Comparison of ENCODE assay signal across 8 mouse cellular contexts in genomic region chr3:89195979-89196877, GRCm38 (mm10). TPM values are rescaled to one million over a fixed set of nuclear protein-coding genes. Genes with fewer than 3 reads are reported as not detected.
DNase-seq lines count a peak whose midpoint lies in the region; ATAC-seq and TF ChIP-seq lines count a peak whose summit lies in the region.

No protein-coding gene starts in this region.

- peak overlapping the region; percentile 78 for H3K9ac ChIP-seq in MEL (ENCODE audit: control insufficient read depth, low read depth, low read length, poor library complexity, severe bottlenecking)
- H3K9ac ChIP-seq in forebrain, postnatal 0 days: peak overlapping the region; percentile 43
- H3K9ac ChIP-seq in lung, postnatal 0 days (replicated peaks; ENCODE audit: low read depth): peak overlapping the region; percentile 41

- H3K4me3 ChIP-seq in MEL (ENCODE audit: control insufficient read depth in 1 of 2, insufficient read depth in 1 of 2, low read depth in 2 of 2, low read length in 2 of 2): peak overlapping the region; percentile 75 to 88
- H3K4me3 ChIP-seq in cerebellum, adult 2 months (replicated peaks; ENCODE audit: insufficient read depth, low read depth, low read length): peak overlapping the region; percentile 92
- peak overlapping the region; percentile 37 for H3K4me3 ChIP-seq in forebrain, postnatal 0 days (ENCODE audit: low read depth, low read length)
- H3K4me3 ChIP-seq in lung, postnatal 0 days (ENCODE audit: low read depth, low read length): peak overlapping the region; percentile 47

- H3K27me3 ChIP-seq in MEL (ENCODE audit: control insufficient read depth in 1 of 2, insufficient read depth in 2 of 2, low read length in 2 of 2): no peaks in the 10 kb centered on the region
- no peaks in the 10 kb centered on the region for H3K27me3 ChIP-seq in cerebellum, adult 2 months (ENCODE audit: control insufficient read depth, insufficient read depth, low read length)
- H3K27me3 ChIP-seq in forebrain, postnatal 0 days (ENCODE audit: insufficient read depth, low read length): no peaks in the 10 kb centered on the region
- no peaks in the 10 kb centered on the region for H3K27me3 ChIP-seq in lung, postnatal 0 days (replicated peaks; ENCODE audit: insufficient read depth, low read length)

- TF ChIP-seq RAD21 in MEL (IDR thresholded peaks at IDR 0.05; ENCODE audit: low read depth, low read length): peak; percentile 37

- peak in 2 of 3 experiments; percentile 39 to 57; a peak in 3 of 6 replicates for TF ChIP-seq CTCF in MEL (IDR thresholded peaks at IDR 0.05 in 2 of 3, conservative IDR thresholded peaks at IDR 0.05 in 1 of 3; ENCODE audit: control insufficient read depth in 1 of 3, insufficient read depth in 1 of 3, low read depth in 2 of 3, low read length in 3 of 3, poor library complexity in 1 of 3, severe bottlenecking in 1 of 3)
- TF ChIP-seq CTCF in cerebellum, adult 2 months (IDR thresholded peaks at IDR 0.05; ENCODE audit: borderline replicate concordance, insufficient read depth, low read depth, low read length): peak; percentile 26; the same call in 1 of the 2 replicates
- TF ChIP-seq CTCF in forebrain, postnatal 0 days (IDR thresholded peaks at IDR 0.05; ENCODE audit: low read depth): peak; percentile 61
- peak; percentile 75 for TF ChIP-seq CTCF in lung, postnatal 0 days (IDR thresholded peaks at IDR 0.05)

- DNase-seq in MEL (ENCODE audit: low read depth, low spot score): peak; percentile 99
- DNase-seq in cerebellum, adult 2 months: peak; percentile 80 to 81
- peak; percentile 93 for DNase-seq in forebrain, postnatal 0 days
- peak; percentile 93 for DNase-seq in heart, postnatal 4 days
- peak; percentile 68 for DNase-seq in layer of hippocampus, adult 9-10 months (ENCODE audit: low spot score)
- peak; percentile 97 for DNase-seq in lung, postnatal 0 days (ENCODE audit: low spot score)
- peak; percentile 76 for DNase-seq in ovary, postnatal 14 days (ENCODE audit: low spot score)
- DNase-seq in thymus, postnatal 14 days: peak; percentile 94

- H3K79me2 ChIP-seq in MEL (ENCODE audit: control insufficient read depth, insufficient read depth, low read length, poor library complexity): no peaks in the 10 kb centered on the region; the same call in 1 of the 2 replicates

- H3K36me3 ChIP-seq in MEL (ENCODE audit: control insufficient read depth in 1 of 2, insufficient read depth in 2 of 2, low read length in 2 of 2): peaks cover 0 to 15% of the 10 kb centered on the region in 2 experiments; a peak in 2 of 4 replicates
- no peaks in the 10 kb centered on the region for H3K36me3 ChIP-seq in forebrain, postnatal 0 days (ENCODE audit: insufficient read depth)
- no peaks in the 10 kb centered on the region for H3K36me3 ChIP-seq in lung, postnatal 0 days (ENCODE audit: insufficient read depth, low read length)

- TF ChIP-seq EP300 in MEL (IDR thresholded peaks at IDR 0.05; ENCODE audit: low read depth in 1 of 2, low read length in 2 of 2): peak; percentile 5 to 44; a peak in 3 of 4 replicates
- no peak for TF ChIP-seq EP300 in lung, postnatal 0 days (IDR thresholded peaks at IDR 0.05)

- peak; percentile 96 for ATAC-seq in forebrain, postnatal 0 days
- peak; percentile 98 for ATAC-seq in lung, postnatal 0 days

- TF ChIP-seq POLR2A in MEL (IDR thresholded peaks at IDR 0.05; ENCODE audit: control insufficient read depth in 1 of 2, insufficient read depth in 1 of 2, low read depth in 1 of 2, low read length in 2 of 2, poor library complexity in 1 of 2): peak; percentile 80 to 98
- TF ChIP-seq POLR2A in cerebellum, adult 2 months (IDR thresholded peaks at IDR 0.05; ENCODE audit: borderline replicate concordance, insufficient read depth, low read length): peak; percentile 41; the same call in 1 of the 2 replicates

- H3K4me2 ChIP-seq in forebrain, postnatal 0 days (ENCODE audit: low read depth): peak overlapping the region; percentile 51
- peak overlapping the region; percentile 68 for H3K4me2 ChIP-seq in lung, postnatal 0 days (replicated peaks; ENCODE audit: low read depth, low read length)

- H3K9me3 ChIP-seq in MEL (replicated peaks; ENCODE audit: insufficient read depth, low read length): no peaks in the 10 kb centered on the region
- H3K9me3 ChIP-seq in forebrain, postnatal 0 days (ENCODE audit: low read length): no peaks in the 10 kb centered on the region
- H3K9me3 ChIP-seq in lung, postnatal 0 days (ENCODE audit: low read length): no peaks in the 10 kb centered on the region

- WGBS in cerebellum, adult 2 months: 5% methylated on average over 33 of the region's 33 CpGs
- WGBS in forebrain, postnatal 0 days: 5% methylated on average over 33 of the region's 33 CpGs
- 7% methylated on average over 33 of the region's 33 CpGs for WGBS in lung, postnatal 0 days

- peak overlapping the region; percentile 79 for H3K27ac ChIP-seq in MEL (ENCODE audit: control insufficient read depth, low read depth, low read length)
- H3K27ac ChIP-seq in cerebellum, adult 2 months (ENCODE audit: insufficient read depth, low read length): peak overlapping the region; percentile 32
- H3K27ac ChIP-seq in forebrain, postnatal 0 days (ENCODE audit: low read depth, low read length): peak overlapping the region; percentile 23
- H3K27ac ChIP-seq in lung, postnatal 0 days (ENCODE audit: low read length): peak overlapping the region; percentile 82

- peaks cover 8 to 15% of the 10 kb centered on the region in 2 experiments for H3K4me1 ChIP-seq in MEL (ENCODE audit: control insufficient read depth in 1 of 2, insufficient read depth in 2 of 2, low read length in 2 of 2)
- H3K4me1 ChIP-seq in cerebellum, adult 2 months (ENCODE audit: control insufficient read depth, insufficient read depth, low read length): no peaks in the 10 kb centered on the region
- no peaks in the 10 kb centered on the region for H3K4me1 ChIP-seq in forebrain, postnatal 0 days (ENCODE audit: insufficient read depth)
- no peaks in the 10 kb centered on the region for H3K4me1 ChIP-seq in lung, postnatal 0 days (ENCODE audit: insufficient read depth, low read depth, low read length)

TF ChIP-seq in MEL, 35 proteins besides CTCF, POLR2A, EP300 and RAD21 (continues in another document):
- peak; percentile 4; the same call in 1 of the 2 replicates for TF ChIP-seq GATA1 (IDR thresholded peaks at IDR 0.05; ENCODE audit: low read depth, low read length)
- no peak for TF ChIP-seq CHD1 (IDR thresholded peaks at IDR 0.05; ENCODE audit: low read depth, low read length)
- TF ChIP-seq GABPA (IDR thresholded peaks at IDR 0.05; ENCODE audit: low read depth, low read length): no peak
- TF ChIP-seq KAT2A (conservative IDR thresholded peaks at IDR 0.05; ENCODE audit: low read depth, low read length): no peak
- no peak for TF ChIP-seq MYB (IDR thresholded peaks at IDR 0.05; ENCODE audit: low read depth, low read length)
- TF ChIP-seq MAX (IDR thresholded peaks at IDR 0.05; ENCODE audit: low read length): peak; percentile 26

RNA-seq across cellular contexts. Expression of gene Gba, which starts 6.5 kb away (rescaled TPM):
- 42.8 and 49.1 TPM in 2 replicates for total RNA-seq in MEL (2012; rRNA removed)
- polyA plus RNA-seq in MEL (2012; ENCODE audit: insufficient read depth in 1 of 2, insufficient read length in 2 of 2, low read depth in 1 of 2, low replicate concordance in 2 of 2, missing spikeins in 1 of 2): 10 to 100 TPM in 1 of 2 experiments, not detected in 1; 55.0 TPM
- 69.2 and 69.8 TPM in 2 replicates for polyA plus RNA-seq in cerebellum, adult 2 months (2012; rRNA removed)
- total RNA-seq in forebrain, postnatal 0 days (2014; rRNA removed): 46.9 and 51.1 TPM in 2 replicates
- polyA plus RNA-seq in forebrain, postnatal 0 days (2015; fragmentation: Nextera tagmentation; extraction: Ambion mirVana): 40.4 and 41.7 TPM in 2 replicates
- 10 to 100 TPM; 19.7 to 21.8 TPM for total RNA-seq in heart, postnatal 4 days (2021)
- 44.4 and 46.5 TPM in 2 replicates for polyA plus RNA-seq in lung, postnatal 0 days (2015; fragmentation: Nextera tagmentation; extraction: Ambion mirVana)

RNA-seq across cellular contexts. Expression of gene Fam189b, which starts 13.3 kb away (rescaled TPM):
- total RNA-seq in MEL (2012; rRNA removed): 6.2 and 7.0 TPM in 2 replicates
- 10 to 100 TPM in 1 of 2 experiments, not detected in 1; 35.3 TPM for polyA plus RNA-seq in MEL (2012; ENCODE audit: insufficient read depth in 1 of 2, insufficient read length in 2 of 2, low read depth in 1 of 2, low replicate concordance in 2 of 2, missing spikeins in 1 of 2)
- 86.8 and 97.7 TPM in 2 replicates for polyA plus RNA-seq in cerebellum, adult 2 months (2012; rRNA removed)
- 8.9 and 12.7 TPM in 2 replicates for total RNA-seq in forebrain, postnatal 0 days (2014; rRNA removed)
- polyA plus RNA-seq in forebrain, postnatal 0 days (2015; fragmentation: Nextera tagmentation; extraction: Ambion mirVana): 23.8 and 31.8 TPM in 2 replicates
- 1 to 10 TPM; 8.8 to 9.0 TPM for total RNA-seq in heart, postnatal 4 days (2021)
- polyA plus RNA-seq in lung, postnatal 0 days (2015; fragmentation: Nextera tagmentation; extraction: Ambion mirVana): 6.6 and 8.4 TPM in 2 replicates

RNA-seq across cellular contexts. Expression of gene Thbs3, which starts 18.8 kb away (rescaled TPM):
- 1.8 and 3.4 TPM in 2 replicates for total RNA-seq in MEL (2012; rRNA removed)
- polyA plus RNA-seq in MEL (2012; ENCODE audit: insufficient read depth in 1 of 2, insufficient read length in 2 of 2, low read depth in 1 of 2, low replicate concordance in 2 of 2, missing spikeins in 1 of 2): 1 to 10 TPM in 1 of 2 experiments, not detected in 1; 4.9 TPM
- 23.8 and 24.2 TPM in 2 replicates for polyA plus RNA-seq in cerebellum, adult 2 months (2012; rRNA removed)
- total RNA-seq in forebrain, postnatal 0 days (2014; rRNA removed): 53.6 and 74.1 TPM in 2 replicates
- polyA plus RNA-seq in forebrain, postnatal 0 days (2015; fragmentation: Nextera tagmentation; extraction: Ambion mirVana): 31.1 and 42.8 TPM in 2 replicates
- 10 to 100 TPM; 25.0 to 34.5 TPM for total RNA-seq in heart, postnatal 4 days (2021)
- polyA plus RNA-seq in lung, postnatal 0 days (2015; fragmentation: Nextera tagmentation; extraction: Ambion mirVana): 77.3 and 77.7 TPM in 2 replicates

RNA-seq across cellular contexts. Expression of gene Scamp3, which starts 19.0 kb away (rescaled TPM):
- 78.1 and 101 TPM in 2 replicates for total RNA-seq in MEL (2012; rRNA removed)
- 100 to 1,000 TPM in 1 of 2 experiments, not detected in 1; 287 TPM for polyA plus RNA-seq in MEL (2012; ENCODE audit: insufficient read depth in 1 of 2, insufficient read length in 2 of 2, low read depth in 1 of 2, low replicate concordance in 2 of 2, missing spikeins in 1 of 2)
- 109 and 121 TPM in 2 replicates for polyA plus RNA-seq in cerebellum, adult 2 months (2012; rRNA removed)
- 44.3 and 63.7 TPM in 2 replicates for total RNA-seq in forebrain, postnatal 0 days (2014; rRNA removed)
- polyA plus RNA-seq in forebrain, postnatal 0 days (2015; fragmentation: Nextera tagmentation; extraction: Ambion mirVana): 116 and 124 TPM in 2 replicates
- total RNA-seq in heart, postnatal 4 days (2021): 10 to 100 TPM; 46.7 to 47.3 TPM
- polyA plus RNA-seq in lung, postnatal 0 days (2015; fragmentation: Nextera tagmentation; extraction: Ambion mirVana): 89.6 and 94.2 TPM in 2 replicates

RNA-seq across cellular contexts. Expression of gene Mtx1, which starts 30.7 kb away (rescaled TPM):
- 312 and 314 TPM in 2 replicates for total RNA-seq in MEL (2012; rRNA removed)
- 100 to 1,000 TPM in 1 of 2 experiments, not detected in 1; 369 TPM for polyA plus RNA-seq in MEL (2012; ENCODE audit: insufficient read depth in 1 of 2, insufficient read length in 2 of 2, low read depth in 1 of 2, low replicate concordance in 2 of 2, missing spikeins in 1 of 2)
- polyA plus RNA-seq in cerebellum, adult 2 months (2012; rRNA removed): 153 and 167 TPM in 2 replicates
- 142 and 167 TPM in 2 replicates for total RNA-seq in forebrain, postnatal 0 days (2014; rRNA removed)
- 199 and 212 TPM in 2 replicates for polyA plus RNA-seq in forebrain, postnatal 0 days (2015; fragmentation: Nextera tagmentation; extraction: Ambion mirVana)
- 10 to 100 TPM; 62.9 to 67.2 TPM for total RNA-seq in heart, postnatal 4 days (2021)
- 99.3 and 116 TPM in 2 replicates for polyA plus RNA-seq in lung, postnatal 0 days (2015; fragmentation: Nextera tagmentation; extraction: Ambion mirVana)

Comparison
In these comparisons a context has a peak if more than half of its experiments do, and no peak if none do; other contexts are left out.
1. Peak in every context shown above with its lines: DNase-seq, ATAC-seq, H3K4me3 ChIP-seq and H3K27ac ChIP-seq.
2. H3K27ac ChIP-seq: peak in every context shown above with its lines; median percentile 82 in lung, postnatal 0 days; 79 in MEL; 32 in cerebellum, adult 2 months; 23 in forebrain, postnatal 0 days.
3. H3K4me3 ChIP-seq: peak in every context shown above with its lines; median percentile 92 in cerebellum, adult 2 months; 82 in MEL; 47 in lung, postnatal 0 days; 37 in forebrain, postnatal 0 days.